Mouse (Mus musculus) thymus, postnatal 4 days (tissue): ENCODE measurements around the gene Lyg1.
"Not testable (repeated sequence)": the region's sequence is repeated elsewhere in the genome, so short reads cannot be mapped to it uniquely, and the experiment has no call there.

ENCODE experiments used
- DNase-seq: peaks from one replicate; pipeline ENCODE4 v3.0.0; 2021

Lyg1 gene

GRCm38 (mm10) chr1:37957659-37958058 lies at the start of gene Lyg1:
Gene Lyg1, minus strand, starts transcription at chr1:37957759.
- no peak for DNase-seq

DNA sequence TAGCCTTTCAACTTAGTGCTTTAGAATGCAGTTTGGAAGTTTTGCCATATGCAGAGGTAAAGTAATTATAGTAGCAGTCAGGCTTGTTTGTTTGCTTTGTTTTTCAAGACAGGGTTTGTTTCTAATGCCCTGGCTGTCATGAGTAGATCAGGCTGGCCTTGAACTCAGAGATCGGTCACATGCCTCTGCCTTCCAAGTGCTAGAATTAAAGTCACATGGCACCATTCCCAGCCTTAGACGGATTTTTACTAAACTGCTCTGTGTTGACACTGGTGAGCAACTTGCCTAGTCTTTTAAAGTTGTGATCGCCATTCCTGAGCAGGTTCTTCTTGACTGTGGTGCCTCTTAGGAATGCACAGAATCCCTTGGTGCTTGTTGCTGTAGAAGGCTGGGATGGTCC lies 49.2 kb upstream of the Lyg1 start:
- no peak for DNase-seq

GRCm38 (mm10) chr1:38003046-38003445 lies 45.5 kb upstream of the Lyg1 start:
- no peak for DNase-seq

- DNase-seq, result no peak
Measured at GRCm38 (mm10) chr1:38001956-38002355, 44.4 kb upstream of the Lyg1 start.

DNA sequence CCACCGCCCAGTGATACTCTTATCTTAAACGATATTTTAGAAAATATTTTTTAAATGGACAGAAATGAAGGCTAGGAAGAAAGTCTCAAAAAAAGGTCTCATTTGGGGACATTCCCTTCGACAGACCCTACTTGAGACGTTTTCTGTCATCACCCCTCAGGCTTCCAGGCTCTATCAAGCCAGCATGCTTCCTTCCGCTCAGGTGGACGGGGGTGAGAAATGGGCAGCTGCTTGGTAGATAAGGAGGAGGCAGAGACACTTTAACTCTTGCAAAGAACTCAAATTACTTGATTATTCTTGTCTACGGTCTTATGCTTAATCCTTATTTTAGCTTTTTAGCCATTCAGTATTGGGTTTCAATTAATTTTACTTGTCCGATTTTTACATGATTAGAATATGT lies 43.3 kb upstream of the Lyg1 start:
- DNase-seq, result no peak

DNA sequence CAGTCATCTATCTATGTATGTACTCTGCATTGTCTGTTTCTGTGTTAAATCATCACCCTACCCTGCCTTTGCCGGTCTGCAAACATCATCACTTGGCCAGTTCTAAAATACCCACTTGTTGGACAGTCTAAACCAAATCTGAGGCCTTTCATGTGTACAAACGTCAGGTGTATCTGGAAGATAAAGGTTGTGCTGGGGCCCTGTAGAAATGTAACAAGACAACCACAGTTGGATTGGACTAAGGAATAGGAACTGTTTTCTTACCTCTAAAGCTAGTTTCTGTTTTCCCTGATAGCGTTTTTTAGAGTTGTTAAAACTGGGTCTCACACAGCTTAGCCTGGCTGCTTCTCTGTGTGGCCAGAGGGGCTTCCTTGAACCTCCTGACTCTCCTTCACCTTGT lies 42.0 kb upstream of the Lyg1 start:
- DNase-seq, result no peak

GRCm38 (mm10) chr1:37998371-37999199 lies 41.0 kb upstream of the Lyg1 start:
- no peak for DNase-seq

GRCm38 (mm10) chr1:37997867-37998266 lies 40.3 kb upstream of the Lyg1 start, which contains the start of the genes Txndc9 and Eif5b:
Gene Txndc9, minus strand, starts transcription at chr1:37997893.
Gene Eif5b, plus strand, starts transcription at chr1:37998010.
- DNase-seq, result peak; percentile 96

DNA sequence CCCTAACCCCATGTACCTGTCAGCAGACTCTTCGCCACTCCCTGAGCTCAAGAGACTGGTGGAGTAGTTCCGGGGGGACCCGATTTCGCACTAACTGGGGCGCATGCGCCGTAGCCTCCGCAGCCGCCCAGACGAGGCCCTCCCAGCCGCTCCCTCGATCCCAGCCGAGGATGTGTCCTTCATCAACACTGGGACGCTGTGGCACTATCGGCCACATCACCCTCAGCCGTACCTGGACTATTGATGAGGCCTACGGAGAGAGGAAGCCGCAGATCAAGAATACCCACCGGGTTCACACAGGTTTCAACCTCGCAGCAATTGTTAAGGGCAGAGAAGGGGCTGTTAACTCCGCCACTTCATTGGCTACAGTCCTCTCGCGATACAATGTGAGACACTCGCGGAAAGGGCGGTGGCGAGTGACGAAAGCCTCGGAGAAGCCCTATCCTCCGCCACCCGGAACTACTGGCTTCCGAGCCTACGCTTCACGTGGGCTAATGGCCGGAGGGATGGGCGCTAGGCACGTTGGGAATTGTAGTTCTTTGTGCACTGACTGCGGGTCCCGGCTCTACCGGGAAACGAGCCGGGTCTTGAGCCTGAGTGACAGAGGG lies 39.4 kb upstream of the Lyg1 start:
- DNase-seq, result peak; percentile 94

DNA sequence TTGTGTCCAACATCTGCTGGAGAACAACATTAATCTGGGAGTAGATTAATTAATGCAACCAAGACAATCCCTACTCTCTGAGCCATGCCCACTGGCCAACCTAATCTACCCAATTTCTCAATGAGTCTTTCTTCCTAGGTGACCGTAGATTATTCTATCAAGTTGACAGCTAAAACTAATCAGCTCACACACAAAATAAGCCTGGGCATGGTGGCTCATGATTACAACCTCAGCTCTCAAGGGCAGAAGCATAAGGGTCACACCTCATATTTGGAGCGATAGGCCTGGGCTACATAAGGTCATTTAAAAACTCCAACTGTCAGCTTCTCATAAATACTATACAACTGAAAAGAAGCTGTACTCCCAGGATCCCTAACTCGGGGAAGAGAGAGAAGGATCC lies 38.7 kb upstream of the Lyg1 start:
- DNase-seq, result no peak

DNA sequence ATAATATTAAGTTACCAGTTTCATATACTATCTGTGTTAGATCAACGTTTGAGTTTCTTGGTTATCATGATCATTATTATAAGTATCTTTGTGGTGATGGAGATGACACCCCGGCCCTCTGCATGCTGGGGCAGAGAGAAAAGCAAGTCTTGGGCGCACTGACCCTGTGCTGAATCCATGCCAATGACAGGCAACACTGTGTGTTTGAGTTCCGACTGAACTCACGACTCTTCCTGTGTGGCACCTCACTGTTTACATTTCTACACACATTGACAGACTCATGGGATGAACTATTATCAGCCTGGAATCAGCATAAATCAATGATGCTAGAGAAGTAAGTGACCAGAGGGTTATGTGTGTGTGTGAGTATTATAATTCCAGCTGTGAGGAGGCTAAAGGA lies 30.3 kb upstream of the Lyg1 start:
- no peak for DNase-seq

- peak; percentile 44 for DNase-seq
Measured at GRCm38 (mm10) chr1:37985764-37986323, 28.3 kb upstream of the Lyg1 start.

DNA sequence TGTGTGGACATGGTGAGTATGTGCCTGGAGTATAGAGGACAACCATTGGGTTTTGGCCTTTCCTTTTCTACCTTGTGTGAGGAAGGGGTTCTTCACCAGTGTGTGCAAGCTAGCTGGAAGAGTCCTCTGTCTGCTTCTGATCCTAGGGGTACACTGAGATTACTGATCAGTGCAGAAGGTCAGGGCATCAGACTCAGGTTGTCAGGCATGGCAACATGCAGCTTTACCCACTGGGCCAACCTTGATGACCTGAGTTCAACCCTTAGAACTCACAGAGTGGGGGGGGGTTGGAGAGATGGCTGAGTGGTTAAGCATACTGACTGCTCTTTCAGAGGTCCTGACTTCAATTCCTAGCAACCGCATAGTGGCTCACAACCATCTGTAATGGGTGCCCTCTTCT lies 26.8 kb upstream of the Lyg1 start:
- DNase-seq, result no peak

DNA sequence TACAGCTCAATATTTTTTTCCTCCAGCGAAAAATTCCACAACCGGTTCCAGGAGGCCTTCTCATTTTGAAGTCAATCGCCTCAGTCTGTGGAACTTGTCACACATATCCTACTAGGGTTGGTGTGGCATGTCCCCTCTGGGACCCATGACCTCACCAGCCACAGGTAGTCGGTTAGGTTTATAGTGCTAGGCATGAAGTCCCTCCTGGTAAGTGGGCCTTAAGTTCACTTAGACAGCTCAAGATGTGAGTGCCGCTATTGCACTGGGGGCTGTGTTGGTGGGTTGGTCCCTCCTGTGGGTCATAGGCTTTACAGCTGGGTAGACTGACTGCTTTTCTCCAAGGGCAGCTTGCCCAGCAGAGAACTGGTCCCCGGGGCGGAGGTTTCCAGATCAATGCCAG lies 19.7 kb upstream of the Lyg1 start:
- no peak for DNase-seq

- not testable (repeated sequence) for DNase-seq
Measured at GRCm38 (mm10) chr1:37976666-37977065, 19.1 kb upstream of the Lyg1 start.

DNA sequence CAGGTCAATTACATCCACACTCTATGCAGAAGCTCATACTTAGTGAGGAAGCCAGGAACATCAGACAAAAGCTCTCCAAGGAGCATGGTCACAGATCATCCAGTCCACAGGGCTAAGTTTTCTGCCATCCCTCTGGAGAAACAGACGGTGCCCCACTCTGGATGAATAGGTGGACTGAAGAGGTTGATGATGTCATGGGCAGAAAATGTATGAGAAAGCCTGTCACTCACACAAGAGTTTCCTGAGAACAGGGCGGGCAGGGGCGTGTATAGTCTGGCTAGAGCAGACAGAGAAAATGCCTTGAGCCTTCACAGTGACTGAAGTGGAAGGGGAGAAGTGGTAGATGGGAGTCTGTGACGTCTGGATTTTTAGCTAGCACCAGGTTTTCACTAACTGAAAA lies 14.0 kb upstream of the Lyg1 start:
- DNase-seq, result no peak

DNA sequence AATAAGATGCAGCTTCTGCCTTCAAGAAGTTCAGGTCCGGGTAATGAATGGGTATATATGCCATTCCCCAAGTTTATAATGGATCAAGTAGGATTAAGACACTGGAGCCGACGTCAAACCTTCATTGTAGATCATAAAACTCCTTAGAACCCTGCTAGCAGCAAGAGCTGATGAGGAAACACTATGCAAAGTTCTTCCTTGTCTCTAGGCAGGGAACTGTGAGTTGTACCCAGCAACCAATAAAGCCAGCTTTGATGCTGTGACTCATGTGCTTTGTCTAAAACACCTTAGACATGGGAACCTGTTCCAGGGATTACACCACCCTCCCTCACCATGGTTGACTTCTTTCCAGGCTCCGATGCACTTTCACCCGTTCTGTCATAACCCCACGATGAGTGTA lies 11.2 kb upstream of the Lyg1 start:
- no peak for DNase-seq

GRCm38 (mm10) chr1:37965571-37965970 lies 8.0 kb upstream of the Lyg1 start:
- DNase-seq, result no peak

DNA sequence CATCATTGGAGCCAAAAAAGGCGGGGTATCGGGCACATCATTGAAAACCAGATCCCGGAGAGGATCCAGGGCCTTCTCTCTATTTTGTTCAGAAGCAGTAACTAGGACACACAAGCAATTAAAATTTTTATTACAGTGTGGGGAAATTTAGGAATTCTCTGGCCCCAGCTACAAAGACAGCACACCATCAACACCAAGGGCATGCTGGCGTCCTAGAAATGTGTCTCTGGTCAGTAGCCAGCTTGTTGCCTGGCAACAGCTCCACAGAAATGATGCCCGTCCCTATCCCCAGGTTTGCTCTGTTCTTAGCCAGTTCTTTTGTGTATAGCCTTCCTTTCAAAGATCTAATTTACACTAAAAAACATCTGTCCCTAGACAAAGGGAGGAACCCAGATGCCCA lies 1.9 kb upstream of the Lyg1 start:
- no peak for DNase-seq

- no peak for DNase-seq
Measured at GRCm38 (mm10) chr1:37958516-37958915, 957 bp upstream of the Lyg1 start.

DNA sequence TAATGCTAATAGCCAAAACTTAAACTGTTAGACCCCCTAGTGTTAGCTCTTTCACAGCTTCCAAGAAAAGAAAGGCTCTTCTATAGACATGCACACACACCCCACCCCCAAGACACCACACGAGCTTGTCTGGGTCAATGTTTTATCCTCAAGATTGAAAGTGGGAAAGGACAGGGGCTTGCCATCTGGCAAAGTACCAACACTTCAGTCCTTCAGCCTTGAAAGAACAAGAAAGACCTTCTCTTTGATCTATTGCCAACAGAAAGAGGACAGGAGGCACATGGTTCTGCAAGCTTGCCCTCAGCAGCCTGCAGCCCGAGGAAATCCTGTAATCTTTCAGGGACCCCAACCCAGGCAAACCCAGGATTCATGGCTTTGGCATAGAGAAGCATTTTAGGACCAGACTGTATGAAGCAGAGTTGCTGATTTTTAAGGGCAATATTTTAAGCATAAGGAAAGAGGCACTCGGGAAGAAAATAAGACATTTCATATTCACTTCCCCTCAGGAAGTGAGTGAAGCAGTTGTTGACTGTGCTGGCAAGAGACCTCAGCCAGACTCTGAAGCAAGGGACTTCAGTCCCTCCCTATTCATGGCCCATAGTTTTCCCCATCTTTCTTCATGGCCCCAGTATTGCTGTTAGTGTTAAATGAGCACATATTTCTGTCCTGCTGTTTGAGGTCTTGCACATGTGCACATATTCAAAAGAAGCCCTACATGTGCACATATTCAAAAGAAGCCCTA lies 698 bp downstream of the Lyg1 start:
- no peak for DNase-seq

GRCm38 (mm10) chr1:37955251-37955650 lies 2.3 kb downstream of the Lyg1 start:
- no peak for DNase-seq

DNA sequence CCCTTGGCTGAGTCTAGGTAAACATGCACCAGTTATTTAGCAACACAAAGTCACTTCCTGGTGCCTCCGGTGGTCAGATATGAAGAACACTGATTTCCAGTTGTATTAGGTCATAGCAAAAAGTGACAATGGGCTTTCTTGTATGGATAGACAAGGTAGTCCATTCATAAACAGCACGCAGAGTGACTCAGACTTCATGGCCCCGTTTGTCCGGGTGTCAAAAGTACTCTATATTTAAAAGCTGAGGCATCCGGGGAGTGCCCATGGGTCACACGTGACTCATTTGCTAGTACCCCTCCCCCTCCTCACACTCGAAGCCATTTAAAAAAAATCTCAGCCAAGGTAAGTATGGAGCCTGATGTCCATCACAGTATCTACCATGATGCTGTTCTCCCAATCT lies 2.8 kb downstream of the Lyg1 start:
- DNase-seq, result no peak

- no peak for DNase-seq
Measured at GRCm38 (mm10) chr1:37948906-37949305, 8.7 kb downstream of the Lyg1 start.
